Mouse (Mus musculus): ENCODE data around the gene Sfmbt1.

Sfmbt1 gene

DNA sequence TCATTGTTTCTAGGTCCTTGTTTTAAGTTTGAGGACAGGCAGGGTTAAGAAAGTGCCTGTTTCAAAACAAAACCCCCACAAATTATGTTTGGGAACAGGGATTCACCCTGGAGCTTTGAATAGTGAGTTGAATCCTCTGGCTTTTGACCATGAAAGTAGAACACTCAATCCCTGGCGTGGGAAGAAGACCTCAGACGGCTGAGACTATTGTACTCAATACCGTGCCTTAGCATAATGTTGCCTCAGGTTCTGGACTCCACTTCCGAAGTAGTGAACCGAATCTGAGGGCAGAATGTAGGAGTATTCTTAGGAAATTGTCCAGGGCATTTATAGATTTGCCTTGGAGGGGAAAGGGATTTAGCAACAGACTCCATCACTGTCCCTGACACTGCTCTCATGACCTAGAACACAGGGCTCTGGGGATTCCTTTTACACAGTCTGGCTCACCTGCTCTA lies 110.4 kb downstream of the Sfmbt1 start:
- DNase-seq (ENCODE audit: low read depth, low spot score) = no peak

DNA sequence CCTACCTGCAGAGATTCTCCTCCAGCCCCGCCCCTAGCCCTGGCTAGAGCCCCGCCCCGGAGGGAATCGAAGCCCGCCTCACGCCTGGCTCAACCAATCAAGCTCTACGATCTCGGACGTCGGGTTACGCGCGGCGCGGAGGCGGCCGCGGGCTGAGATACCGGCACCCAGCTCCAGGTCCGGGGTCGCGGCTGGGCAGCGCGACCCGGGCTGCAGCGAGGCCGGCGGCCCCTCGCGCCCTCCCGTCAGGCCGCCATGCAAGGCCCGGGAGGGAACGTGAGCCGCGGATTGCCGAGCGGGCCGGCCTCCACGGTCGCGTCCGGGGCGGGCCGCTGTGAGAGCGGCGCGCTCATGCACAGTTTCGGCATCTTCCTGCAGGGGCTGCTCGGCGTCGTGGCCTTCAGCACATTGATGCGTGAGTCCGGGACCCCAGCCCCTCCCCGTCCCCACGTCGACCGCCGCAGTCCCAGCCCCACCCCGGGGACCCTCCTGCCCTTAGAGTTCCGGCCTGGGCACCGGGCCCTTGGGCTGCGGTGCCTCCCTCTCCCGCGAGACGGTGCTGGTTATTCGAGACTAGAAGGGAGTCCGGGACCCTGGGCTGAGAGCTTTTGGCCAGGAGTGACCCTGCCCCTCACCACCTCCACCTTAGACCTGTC lies 111.0 kb downstream of the Sfmbt1 start, which contains the start of gene Tmem110:
TSS of gene Tmem110 (plus strand) at position 115 of the 656 bp plus-strand sequence.
- DNase-seq (ENCODE audit: low read depth, low spot score) = peak; percentile 66

GRCm38 (mm10) chr14:30826174-30827140 lies 111.8 kb downstream of the Sfmbt1 start:
- DNase-seq (ENCODE audit: low read depth, low spot score) = no peak

DNA sequence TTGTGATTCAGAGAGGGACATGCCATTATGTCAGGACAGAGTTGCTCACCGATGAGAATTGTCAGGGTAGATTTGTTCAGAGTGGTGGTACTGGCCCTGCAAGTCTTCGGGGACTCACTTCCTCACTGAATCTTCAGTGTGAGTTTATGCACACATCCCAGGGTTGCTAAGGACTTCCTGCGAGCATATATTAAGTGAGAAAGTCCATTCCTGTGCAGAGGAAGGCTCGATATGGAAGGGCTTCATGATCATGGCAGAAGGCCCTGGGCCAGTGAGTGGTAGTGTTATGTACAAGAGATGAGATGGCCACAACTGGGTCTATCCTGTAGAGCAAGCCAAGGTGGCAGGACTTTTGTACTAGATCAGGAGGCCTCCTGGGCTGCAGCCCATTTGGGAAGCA lies 112.8 kb downstream of the Sfmbt1 start:
- DNase-seq (ENCODE audit: low read depth, low spot score) = no peak

DNA sequence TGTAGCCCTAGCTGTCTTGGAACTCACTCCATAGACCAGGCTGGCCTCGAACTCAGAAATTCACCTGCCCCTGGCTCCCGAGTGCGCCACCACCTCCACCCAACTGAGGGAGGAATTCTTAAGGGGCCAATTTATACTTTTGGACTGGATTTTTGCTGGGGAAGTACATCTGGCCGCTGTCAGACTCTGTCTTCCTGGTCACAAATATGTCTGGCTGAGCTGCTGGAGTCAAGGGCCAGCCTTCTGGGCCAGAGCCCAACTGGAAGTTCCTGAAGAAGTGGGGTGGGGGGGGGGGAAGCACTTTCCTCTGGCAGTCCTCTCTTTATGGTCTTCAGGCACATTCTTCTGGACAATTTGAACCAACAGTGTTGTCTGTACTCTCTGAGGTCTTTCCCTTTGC lies 113.4 kb downstream of the Sfmbt1 start:
- DNase-seq (ENCODE audit: low read depth, low spot score) = no peak

DNA sequence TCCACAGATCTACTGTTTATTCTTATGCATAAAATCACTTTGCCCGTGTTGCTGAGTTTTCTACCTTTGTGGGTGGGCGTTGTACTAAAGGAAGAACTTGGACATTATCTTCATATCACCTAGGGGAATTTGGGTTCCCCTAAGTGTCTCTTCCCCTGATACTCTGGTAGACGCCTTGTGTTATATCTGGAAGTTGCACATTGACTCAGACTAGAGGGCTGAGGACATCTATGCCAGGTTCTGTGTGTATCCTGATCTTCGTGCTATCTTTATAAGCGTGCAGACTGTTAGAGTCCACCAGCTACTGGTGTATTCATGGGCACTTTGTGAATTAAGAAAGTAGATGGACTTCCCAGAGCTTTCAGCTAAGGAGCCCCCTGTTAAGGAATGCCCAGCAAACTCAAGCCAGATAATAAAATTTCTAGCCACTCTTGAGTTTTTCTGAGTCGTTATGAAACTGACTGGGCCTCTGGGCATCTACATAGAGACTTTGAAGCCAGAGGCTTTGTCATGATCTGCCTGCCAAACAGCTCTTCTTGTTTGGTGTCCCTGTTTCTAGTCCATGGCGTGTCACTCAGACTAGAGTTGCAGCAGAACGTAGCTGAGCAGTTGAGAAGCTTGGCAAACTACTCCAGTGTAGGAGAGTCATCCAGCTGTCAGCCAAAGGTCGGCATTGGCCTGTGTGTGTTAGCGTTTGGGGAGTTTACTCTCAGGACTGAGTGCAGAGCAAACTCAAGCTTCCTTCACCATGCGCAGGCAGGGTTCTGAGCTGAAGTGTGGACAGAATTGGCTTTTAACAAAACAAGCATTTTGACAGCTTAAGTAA lies 114.2 kb downstream of the Sfmbt1 start:
- no peak for DNase-seq (ENCODE audit: low read depth, low spot score)

- no peak for DNase-seq (ENCODE audit: low read depth, low spot score)
These were observed 122.9 kb downstream of the Sfmbt1 start for GRCm38 (mm10) chr14:30837416-30837996.

GRCm38 (mm10) chr14:30843701-30844100 lies 129.1 kb downstream of the Sfmbt1 start:
- no peak for DNase-seq (ENCODE audit: low read depth, low spot score)

GRCm38 (mm10) chr14:30850504-30850903 lies 135.9 kb downstream of the Sfmbt1 start:
- DNase-seq (ENCODE audit: low read depth, low spot score) = no peak

DNA sequence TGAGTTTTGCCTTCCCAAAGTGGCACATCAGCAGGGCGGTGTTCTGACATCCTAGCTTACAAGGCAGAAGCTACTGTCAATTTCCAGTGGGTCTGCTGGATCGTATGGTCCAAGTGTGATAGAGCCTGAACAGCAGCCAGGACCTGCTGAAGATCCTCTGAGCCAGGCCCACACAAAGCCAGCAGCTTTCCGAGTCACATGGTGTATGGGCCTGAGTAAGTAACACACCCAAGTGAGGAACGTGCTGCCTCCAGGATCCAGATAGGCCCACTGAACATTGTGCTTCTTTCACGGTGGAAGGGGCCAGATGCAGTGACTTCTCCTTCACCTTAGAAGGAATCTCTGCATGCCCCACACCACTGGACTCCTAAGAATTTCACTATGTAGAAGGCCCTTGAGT lies 137.7 kb downstream of the Sfmbt1 start:
- no peak for DNase-seq (ENCODE audit: low read depth, low spot score)

DNA sequence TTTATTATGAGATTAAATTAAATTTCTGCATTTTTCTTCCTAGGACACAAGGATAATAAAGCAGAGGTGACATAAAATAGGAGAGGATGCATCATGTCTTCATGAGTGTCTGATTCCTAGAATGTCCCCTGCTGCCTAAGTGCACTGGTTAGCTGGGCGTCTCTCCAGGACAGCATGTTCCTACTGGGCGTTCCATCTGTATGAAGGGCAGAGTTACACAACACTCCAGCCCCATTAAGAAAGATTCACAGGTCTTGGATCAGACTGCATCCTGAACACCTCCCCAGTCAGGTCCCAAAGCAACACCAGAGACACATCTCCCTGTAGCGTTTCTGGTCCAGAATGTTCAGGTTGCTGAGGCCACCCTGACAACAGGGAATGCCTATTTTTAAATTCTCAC lies 140.7 kb downstream of the Sfmbt1 start:
- no peak for DNase-seq (ENCODE audit: low read depth, low spot score)

DNA sequence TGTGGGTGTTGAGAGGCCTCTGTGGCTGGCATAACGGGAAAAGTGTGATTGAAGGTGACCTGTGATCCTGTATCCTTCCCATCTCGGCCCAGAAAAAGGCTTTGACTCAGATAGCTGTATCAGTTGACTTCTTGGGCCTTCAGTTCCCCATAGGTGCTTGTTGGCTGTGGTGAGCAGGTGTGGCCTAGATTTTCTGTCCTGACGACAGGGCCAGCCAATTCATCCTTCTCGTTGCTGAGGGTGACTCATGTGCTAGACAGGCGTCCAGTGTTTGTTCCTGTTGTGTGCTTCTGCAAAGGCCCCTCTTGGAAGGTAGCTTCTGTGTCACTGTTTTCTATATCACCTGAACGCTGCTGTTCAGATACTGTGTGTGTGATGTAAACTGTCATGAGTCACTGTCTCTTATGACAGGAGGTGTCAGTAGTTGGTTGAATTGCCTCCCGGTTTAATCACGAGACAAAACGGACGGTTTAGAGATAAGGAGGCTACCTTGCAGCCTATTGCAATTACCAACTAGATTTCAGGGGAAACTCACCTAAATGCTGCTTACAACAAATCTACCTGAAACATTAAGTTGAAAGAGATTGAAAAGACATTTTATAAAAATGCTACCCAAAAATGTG lies 142.3 kb downstream of the Sfmbt1 start:
- DNase-seq (ENCODE audit: low read depth, low spot score) = no peak

DNA sequence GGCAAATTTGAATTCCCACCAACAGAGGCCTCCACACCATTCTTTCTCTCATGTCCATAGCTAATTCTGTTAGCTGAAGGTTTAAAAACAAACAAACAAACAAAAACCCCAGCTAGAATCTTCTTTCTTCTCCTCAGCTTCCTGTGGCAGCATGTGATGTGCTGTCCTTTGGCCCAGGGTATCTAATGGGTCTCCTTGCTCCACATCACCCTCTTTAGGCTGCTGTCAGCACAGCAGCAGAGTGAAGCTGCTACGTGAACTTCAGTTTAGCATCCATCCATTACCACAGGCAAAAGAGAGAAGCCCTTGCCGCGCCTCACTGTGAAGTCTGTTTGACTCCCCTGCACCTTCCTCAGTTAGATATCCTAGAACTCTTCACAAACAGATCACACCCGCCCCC lies 143.3 kb downstream of the Sfmbt1 start:
- DNase-seq (ENCODE audit: low read depth, low spot score) = no peak

- no peak for DNase-seq (ENCODE audit: low read depth, low spot score)
These were observed 146.9 kb downstream of the Sfmbt1 start for GRCm38 (mm10) chr14:30861421-30862125.

- no peak for DNase-seq (ENCODE audit: low read depth, low spot score)
These were observed 147.7 kb downstream of the Sfmbt1 start for GRCm38 (mm10) chr14:30862368-30862767.

DNA sequence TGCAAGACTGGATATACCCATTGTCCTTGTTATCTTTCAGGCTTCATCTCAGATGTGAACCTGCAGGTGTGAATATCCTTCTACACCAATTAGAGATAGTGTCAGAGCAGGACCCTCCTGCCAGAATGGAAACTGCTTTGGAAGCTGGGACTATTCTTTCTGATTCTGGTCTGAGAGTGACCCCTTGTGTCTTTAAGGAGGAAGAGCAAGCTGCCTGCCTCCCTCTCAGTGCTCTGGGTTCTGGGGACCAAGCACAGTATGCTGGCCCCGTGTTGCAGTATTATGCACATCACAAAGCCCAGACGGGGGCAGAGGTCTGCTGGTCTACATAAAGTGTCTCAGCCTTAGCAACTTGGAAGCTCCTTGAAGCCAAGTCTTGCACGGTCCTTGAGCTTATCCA lies 150.7 kb downstream of the Sfmbt1 start:
- no peak for DNase-seq (ENCODE audit: low read depth, low spot score)

DNA sequence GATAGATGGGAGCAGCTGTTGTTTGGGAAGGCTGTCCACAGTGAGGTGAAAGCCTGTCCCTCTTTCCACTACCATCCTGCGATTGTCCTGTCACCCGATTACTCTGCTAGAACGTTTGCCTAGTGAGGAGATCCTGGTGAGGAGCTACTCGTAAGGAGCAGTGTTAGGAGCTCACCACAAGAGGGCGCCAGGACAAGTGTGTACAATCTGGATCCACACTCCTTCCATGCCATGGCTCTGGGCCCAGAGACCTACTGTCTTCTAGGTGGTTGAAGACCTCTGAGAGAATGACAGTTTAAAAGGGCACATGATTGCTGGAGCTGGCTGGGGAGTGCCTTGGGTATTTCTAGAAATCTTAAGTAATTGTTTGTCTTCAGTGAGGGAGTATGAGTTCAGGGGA lies 152.4 kb downstream of the Sfmbt1 start:
- peak; percentile 48 for DNase-seq (ENCODE audit: low read depth, low spot score)

DNA sequence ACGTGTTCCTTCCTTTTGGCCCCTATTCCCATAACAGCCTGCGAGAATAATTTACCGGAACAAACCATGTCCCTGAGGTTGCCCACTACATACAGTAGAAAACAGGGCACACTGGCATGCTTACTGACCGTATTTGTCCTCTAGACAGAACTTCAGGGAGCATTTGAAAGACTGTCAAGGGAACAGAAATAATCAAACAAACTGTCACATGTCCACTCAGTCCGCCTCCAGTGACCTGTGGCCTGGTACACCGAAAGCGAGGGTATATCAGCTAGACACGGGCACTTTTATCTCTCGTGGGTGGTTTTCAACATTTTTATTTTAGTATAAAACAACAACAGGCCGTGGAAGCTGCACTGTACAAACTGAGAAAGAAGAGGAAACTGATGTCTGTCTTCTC lies 154.2 kb downstream of the Sfmbt1 start:
- DNase-seq (ENCODE audit: low read depth, low spot score) = no peak

GRCm38 (mm10) chr14:30869391-30869801 lies 154.7 kb downstream of the Sfmbt1 start:
- DNase-seq (ENCODE audit: low read depth, low spot score) = no peak

Data from embryo, embryonic 11.5 days (tissue).